Mouse (Mus musculus) T-cell, adult 2 months (primary cell): ENCODE data around the gene Cdh3.
"Not testable (repeated sequence)": the region's sequence is repeated elsewhere in the genome, so short reads cannot be mapped to it uniquely, and the experiment has no call there.

Experiments
- DNase-seq: peaks from one replicate; pipeline ENCODE4 v3.0.0; 2022; ENCODE audit warnings: low spot score

The Cdh3 gene

GRCm38 (mm10) chr8:106571551-106572172, 61.0 kb downstream of the Cdh3 start:
- no peak for DNase-seq

GRCm38 (mm10) chr8:106572175-106572574, 61.5 kb downstream of the Cdh3 start:
- not testable (repeated sequence) for DNase-seq

DNA sequence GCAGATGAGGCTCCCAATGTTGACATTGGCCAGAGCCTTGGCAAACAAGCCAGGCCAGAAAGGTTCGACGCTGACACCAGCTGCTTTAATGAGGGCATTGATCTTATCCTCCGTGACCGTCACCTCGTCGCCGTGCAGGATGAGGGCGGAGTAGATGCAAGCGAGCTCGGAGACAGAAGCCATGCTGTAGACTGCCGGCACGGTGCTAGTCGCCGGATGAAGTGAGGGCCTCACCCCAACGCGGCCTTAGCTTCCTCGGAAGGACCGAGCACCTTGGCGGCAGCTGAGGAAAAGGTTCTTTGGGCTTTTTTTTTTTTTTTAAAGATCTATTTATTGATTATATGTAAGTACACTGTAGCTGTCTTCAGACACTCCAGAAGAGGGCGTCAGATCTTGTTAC, 62.5 kb downstream of the Cdh3 start, which contains the start of gene Gm10073:
TSS of gene Gm10073 (minus strand) at position 294 of the 400 bp plus-strand sequence.
- DNase-seq = not testable (repeated sequence)

DNA sequence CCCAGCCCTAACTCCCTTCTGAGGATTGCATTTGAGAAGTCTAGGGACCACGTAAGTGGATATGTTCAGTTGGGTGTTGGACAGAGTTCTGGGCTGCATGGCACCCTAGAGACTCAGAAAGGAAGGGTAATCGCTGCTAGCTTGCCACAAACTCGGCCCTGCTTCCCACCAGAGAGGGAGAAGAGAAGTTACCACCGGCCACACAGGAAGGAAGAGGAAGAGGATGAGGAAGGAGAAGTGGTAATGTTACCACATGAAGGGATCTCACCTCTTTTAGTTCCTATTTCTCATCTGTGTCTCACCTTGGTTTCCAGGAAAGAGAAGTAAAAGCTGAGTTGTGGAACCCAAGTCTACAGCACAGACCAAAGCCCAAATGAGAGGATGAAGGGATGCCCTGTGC, 63.6 kb downstream of the Cdh3 start:
- no peak for DNase-seq

- DNase-seq = no peak
Measured at GRCm38 (mm10) chr8:106576849-106577555, 66.3 kb downstream of the Cdh3 start.

- DNase-seq = no peak
Measured at GRCm38 (mm10) chr8:106579510-106579909, 68.8 kb downstream of the Cdh3 start.

GRCm38 (mm10) chr8:106581344-106582088, 70.8 kb downstream of the Cdh3 start:
- DNase-seq = no peak

DNA sequence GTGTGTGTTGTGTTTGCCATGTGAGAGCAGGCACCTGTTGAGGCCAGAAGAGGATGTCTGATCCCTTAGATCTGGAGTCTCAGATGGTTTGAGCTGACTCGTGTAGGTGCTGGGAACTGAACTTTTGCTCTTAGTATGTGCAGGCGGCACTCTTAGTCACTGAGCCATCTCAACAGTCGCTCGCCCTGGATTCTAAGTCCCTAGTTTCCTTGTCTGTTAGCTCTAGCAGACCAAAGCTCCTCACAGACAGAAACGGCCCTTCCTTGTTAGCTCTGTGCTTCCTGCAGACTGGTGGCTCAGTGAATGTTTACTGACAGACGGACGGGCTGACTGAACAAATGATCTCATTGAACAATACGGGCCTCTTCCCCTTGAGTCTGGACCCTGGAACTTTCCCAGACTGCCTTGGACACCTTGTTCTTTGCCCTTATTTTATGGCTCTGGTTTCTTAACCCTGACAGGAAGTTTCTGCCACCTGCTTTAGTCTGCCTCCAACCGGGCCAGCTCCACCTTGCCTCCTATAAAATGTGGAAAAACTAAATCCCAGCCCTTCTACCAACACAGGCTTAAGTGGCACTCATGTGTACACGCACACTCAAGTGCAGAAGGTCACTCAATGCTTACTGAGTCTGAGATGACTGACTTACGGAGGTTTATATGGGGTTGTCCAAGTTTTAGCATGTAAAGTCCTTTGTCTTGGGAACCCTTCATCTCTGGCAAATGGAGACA, 74.4 kb downstream of the Cdh3 start:
- no peak for DNase-seq

- DNase-seq = no peak
Measured at GRCm38 (mm10) chr8:106585671-106586037, 75.0 kb downstream of the Cdh3 start.

GRCm38 (mm10) chr8:106586896-106587295, 76.2 kb downstream of the Cdh3 start:
- no peak for DNase-seq

DNA sequence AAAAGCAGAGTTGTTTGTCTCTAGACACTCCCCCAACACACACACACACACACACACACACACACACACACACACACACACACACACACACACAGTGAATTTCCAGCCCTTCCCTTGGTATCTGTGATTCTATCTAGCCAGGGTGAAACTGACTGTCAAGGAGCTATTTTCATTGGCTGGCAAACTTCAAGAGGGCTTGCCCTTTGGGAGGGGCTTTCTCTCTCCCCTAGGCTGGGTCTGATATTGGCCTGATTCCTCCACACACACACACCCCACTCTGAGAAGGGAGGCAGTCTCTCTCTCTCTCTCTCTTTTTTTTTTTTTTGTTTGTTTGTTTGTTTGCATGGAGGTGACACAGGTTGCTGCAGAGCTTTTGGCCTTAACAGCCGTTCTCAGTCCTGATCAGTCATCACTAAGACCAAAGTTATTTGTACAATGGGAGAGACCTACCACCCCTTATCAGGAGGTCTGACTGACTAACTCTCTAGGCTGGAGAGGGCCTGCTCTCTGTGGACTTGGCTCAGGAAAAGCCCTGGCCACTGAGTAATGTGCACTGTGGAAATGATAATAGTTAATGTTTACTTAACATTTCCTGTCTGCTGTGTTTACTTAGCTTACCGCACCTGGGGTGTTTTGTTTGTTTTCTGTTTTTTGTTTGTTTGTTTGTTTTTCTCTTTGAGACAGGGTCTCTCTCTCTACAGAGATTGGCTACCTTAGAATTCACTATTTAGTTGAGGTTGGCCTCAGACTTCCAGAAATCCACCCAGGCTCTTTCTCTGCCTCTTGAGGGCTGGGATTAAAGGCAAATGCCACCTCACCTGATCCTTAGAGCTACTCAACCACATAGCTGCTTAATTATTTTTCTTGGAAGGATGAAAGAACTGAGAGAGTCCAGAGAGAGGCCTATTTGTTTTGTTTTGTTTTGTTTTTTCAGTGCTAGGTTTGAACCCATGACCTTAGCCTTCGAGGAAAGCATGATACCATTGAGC, 78.0 kb downstream of the Cdh3 start:
- no peak for DNase-seq

DNA sequence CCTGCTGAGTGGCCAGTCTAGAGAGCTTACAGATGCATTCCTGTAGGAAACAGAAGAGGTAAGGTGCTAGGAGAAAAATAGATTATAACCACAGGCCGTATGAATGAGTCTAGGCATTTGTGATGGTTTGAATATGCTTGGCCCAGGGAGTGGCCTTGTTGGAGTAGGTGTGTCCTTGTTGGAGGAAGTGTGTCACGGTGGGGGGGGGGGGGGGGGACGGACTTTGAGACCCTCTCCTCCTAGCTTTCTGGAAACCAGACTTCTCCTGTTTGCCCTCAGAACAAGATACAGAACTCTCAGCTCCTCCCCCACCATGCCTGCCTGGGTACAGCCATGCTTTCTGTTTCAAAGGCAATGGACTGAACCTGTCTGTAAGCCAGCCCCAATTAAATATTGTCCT, 81.8 kb downstream of the Cdh3 start:
- no peak for DNase-seq

DNA sequence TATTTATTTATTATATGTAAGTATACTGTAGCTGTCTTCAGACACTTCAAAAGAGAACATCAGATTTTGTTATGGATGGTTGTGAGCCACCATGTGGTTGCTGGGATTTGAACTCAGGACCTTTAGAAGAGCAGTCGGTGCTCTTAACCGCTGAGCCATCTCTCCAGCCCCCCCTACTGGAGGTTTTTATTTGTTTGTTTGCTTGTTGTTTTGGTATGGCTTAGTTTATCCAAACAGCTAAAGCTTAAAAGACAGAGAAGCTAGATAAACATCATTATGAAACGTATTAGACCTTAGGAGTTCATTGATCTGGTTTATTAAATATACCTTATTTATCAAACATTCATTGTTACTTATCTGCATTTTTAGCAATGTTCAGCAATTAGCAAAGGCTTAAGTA, 84.9 kb downstream of the Cdh3 start:
- not testable (repeated sequence) for DNase-seq

- no peak for DNase-seq
Measured at GRCm38 (mm10) chr8:106597067-106597466, 86.4 kb downstream of the Cdh3 start.

- no peak for DNase-seq
Measured at GRCm38 (mm10) chr8:106599265-106599979, 88.7 kb downstream of the Cdh3 start.

DNA sequence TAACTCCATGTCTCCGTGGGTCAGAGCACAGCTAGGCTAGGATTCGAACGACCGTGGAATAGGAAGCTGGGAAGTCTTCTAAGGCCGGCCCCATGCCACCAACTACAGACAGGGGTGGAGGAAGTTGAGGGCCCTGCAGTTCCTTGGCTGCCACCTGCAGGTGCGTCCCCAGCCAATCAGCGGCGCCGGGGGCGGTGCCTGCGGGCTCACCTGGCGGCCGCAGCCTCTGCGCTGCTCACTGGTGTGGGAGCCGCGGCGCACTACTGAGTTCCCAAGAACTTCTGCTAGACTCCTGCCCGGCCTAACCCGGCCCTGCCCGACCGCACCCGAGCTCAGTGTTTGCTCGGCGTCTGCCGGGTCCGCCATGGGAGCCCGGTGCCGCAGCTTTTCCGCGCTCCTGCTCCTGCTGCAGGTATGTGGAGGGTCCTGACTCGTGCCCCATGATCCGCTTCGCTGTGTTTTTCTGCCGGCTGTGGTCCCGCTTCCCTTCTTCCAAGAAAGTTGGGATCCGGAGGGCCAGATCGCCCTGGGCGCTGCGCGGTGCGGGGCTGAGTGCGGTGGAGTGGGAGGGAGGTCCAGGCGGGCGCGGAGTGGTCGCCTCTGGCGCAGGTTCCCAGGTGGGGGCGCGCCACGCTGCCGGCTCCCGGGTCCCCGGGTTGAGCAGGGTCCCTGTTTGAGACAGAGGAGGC, 92.6 kb downstream of the Cdh3 start, which contains the start of gene Cdh1:
TSS of gene Cdh1 (plus strand) at position 221 of the 689 bp plus-strand sequence.
- peak; percentile 56 for DNase-seq

GRCm38 (mm10) chr8:106603933-106604332, 93.2 kb downstream of the Cdh3 start:
- no peak for DNase-seq

DNA sequence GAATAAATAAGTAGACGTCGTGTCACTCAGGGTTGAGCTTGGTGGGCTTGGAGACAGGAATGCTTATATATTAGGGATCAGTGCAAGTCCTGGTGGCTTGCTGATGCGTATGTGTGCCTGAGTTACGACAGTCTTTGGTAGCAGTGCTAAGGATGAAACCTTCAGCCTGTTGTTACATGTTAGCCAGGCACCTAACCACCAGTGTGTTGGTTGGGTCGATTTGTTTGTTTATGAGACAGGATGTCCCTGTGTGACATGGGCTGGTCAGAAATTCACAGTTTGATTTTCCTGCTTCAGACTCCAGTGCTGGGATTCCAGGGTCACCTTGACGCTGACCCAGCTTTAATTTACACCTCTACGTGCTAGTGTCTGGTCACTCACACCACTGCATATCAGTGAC, 95.0 kb downstream of the Cdh3 start:
- no peak for DNase-seq

GRCm38 (mm10) chr8:106606121-106606520, 95.4 kb downstream of the Cdh3 start:
- no peak for DNase-seq
